21 mouse cellular contexts compared by ENCODE assay signal in the genomic region with DNA sequence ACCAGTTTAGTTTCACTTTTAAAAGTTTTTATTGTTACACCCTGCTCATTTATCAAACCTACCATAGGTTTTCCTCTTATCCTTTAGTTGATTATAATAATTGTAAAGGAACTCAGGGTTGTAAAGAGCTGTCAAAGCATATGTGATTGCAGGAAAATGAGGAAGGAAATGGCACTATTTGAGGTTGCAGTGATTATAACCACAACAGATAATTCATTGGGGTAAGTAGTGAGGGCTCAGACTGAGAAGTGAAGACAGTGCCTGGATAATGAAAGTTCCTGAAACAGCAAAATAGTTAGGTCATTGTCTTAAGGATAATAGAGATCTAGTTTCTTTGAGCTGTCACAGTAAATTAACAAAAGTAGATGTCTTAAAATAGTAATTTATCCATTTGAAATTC.
DNase-seq lines count a peak whose midpoint lies in the region; ATAC-seq and TF ChIP-seq lines count a peak whose summit lies in the region.
"Had no signal": no experiment of that assay in that cellular context is flagged by ENCODE, and none has a peak within 500 bp of the region (broad histone marks: within the 10 kb centered on the region; RNA-seq: fewer than 3 reads in every experiment).

No protein-coding gene starts in this region.

- no peak for TF ChIP-seq CTCF in liver, postnatal 0 days (IDR thresholded peaks at IDR 0.05; ENCODE audit: low read depth)

- no peaks in the 10 kb centered on the region for H3K9me3 ChIP-seq in liver, postnatal 0 days (ENCODE audit: low read length)
- H3K9me3 ChIP-seq in kidney, embryonic 15.5 days (replicated peaks): no peaks in the 10 kb centered on the region
- H3K9me3 ChIP-seq in midbrain, embryonic 13.5 days: no peaks in the 10 kb centered on the region
- H3K9me3 ChIP-seq: embryonic facial prominence, embryonic 10.5 days; embryonic facial prominence, embryonic 12.5 days; forebrain, embryonic 12.5 days had no signal

- H3K4me3 ChIP-seq in liver, postnatal 0 days (ENCODE audit: low read depth, low read length): no peak overlapping the region
- no peak overlapping the region for H3K4me3 ChIP-seq in kidney, embryonic 15.5 days (replicated peaks)
- no peak overlapping the region for H3K4me3 ChIP-seq in midbrain, embryonic 13.5 days (replicated peaks)
- H3K4me3 ChIP-seq: embryonic facial prominence, embryonic 10.5 days; embryonic facial prominence, embryonic 12.5 days; forebrain, embryonic 12.5 days had no signal

- H3K36me3 ChIP-seq in liver, postnatal 0 days (replicated peaks; ENCODE audit: insufficient read depth, low read length): no peaks in the 10 kb centered on the region
- H3K36me3 ChIP-seq in kidney, embryonic 15.5 days: no peaks in the 10 kb centered on the region
- no peaks in the 10 kb centered on the region for H3K36me3 ChIP-seq in midbrain, embryonic 13.5 days
- H3K36me3 ChIP-seq: embryonic facial prominence, embryonic 10.5 days; embryonic facial prominence, embryonic 12.5 days; forebrain, embryonic 12.5 days had no signal

- no peak overlapping the region for H3K4me2 ChIP-seq in liver, postnatal 0 days (ENCODE audit: low read depth, low read length)
- H3K4me2 ChIP-seq in kidney, embryonic 15.5 days: no peak overlapping the region
- H3K4me2 ChIP-seq in midbrain, embryonic 13.5 days (replicated peaks): no peak overlapping the region
- H3K4me2 ChIP-seq: embryonic facial prominence, embryonic 12.5 days; forebrain, embryonic 12.5 days had no signal

- peak; percentile 60 for ATAC-seq in common myeloid progenitor, adult 5-6 weeks (replicated peaks; ENCODE audit: low read depth, poor library complexity, severe bottlenecking)
- ATAC-seq in hematopoietic stem cell, adult 5-6 weeks (replicated peaks in 1 of 2; ENCODE audit: insufficient read depth in 1 of 2, low FRiP score in 2 of 2, low TSS enrichment in 1 of 2, low read depth in 1 of 2, poor library complexity in 2 of 2, severe bottlenecking in 2 of 2): peak; percentile 69 to 87
- no peak for ATAC-seq in liver, postnatal 0 days
- no peak for ATAC-seq in kidney, embryonic 15.5 days (replicated peaks; ENCODE audit: low FRiP score)
- ATAC-seq in midbrain, embryonic 13.5 days: no peak
- ATAC-seq: activated CD4-positive, CD25-positive, alpha-beta regulatory T cell, adult 4 months; forebrain, embryonic 14.5 days; forebrain, embryonic 16.5 days; Patski had no signal

- no peak overlapping the region for H3K27ac ChIP-seq in liver, postnatal 0 days (ENCODE audit: low read depth)
- H3K27ac ChIP-seq in kidney, embryonic 15.5 days: no peak overlapping the region
- no peak overlapping the region for H3K27ac ChIP-seq in midbrain, embryonic 13.5 days
- H3K27ac ChIP-seq: embryonic facial prominence, embryonic 10.5 days; embryonic facial prominence, embryonic 12.5 days; forebrain, embryonic 12.5 days had no signal

- no peaks in the 10 kb centered on the region for H3K27me3 ChIP-seq in liver, postnatal 0 days (ENCODE audit: insufficient read depth, low read length)
- no peaks in the 10 kb centered on the region for H3K27me3 ChIP-seq in kidney, embryonic 15.5 days
- H3K27me3 ChIP-seq in midbrain, embryonic 13.5 days: no peaks in the 10 kb centered on the region
- H3K27me3 ChIP-seq: embryonic facial prominence, embryonic 12.5 days; forebrain, embryonic 12.5 days had no signal

- DNase-seq in 416B (ENCODE audit: low read depth): peak; percentile 25
- no peak for DNase-seq in liver, postnatal 0 days
- DNase-seq: adrenal gland, adult 8-10 months; adrenal gland, postnatal 14 days; adrenal gland, postnatal 36 days; cerebellum, adult 11-12 months; cerebellum, adult 2 months; cerebellum, adult 9-10 months; cerebellum, postnatal 10 days; cerebellum, postnatal 36 days had no signal

- TF ChIP-seq EP300 in liver, postnatal 0 days (IDR thresholded peaks at IDR 0.05; ENCODE audit: low read depth): no peak

- H3K4me1 ChIP-seq in liver, postnatal 0 days (ENCODE audit: insufficient read depth): no peaks in the 10 kb centered on the region
- no peaks in the 10 kb centered on the region for H3K4me1 ChIP-seq in kidney, embryonic 15.5 days
- H3K4me1 ChIP-seq in midbrain, embryonic 13.5 days (replicated peaks): no peaks in the 10 kb centered on the region
- H3K4me1 ChIP-seq: embryonic facial prominence, embryonic 10.5 days; embryonic facial prominence, embryonic 12.5 days; forebrain, embryonic 12.5 days had no signal

- H3K9ac ChIP-seq in liver, postnatal 0 days (replicated peaks): no peak overlapping the region
- H3K9ac ChIP-seq in kidney, embryonic 15.5 days: no peak overlapping the region
- H3K9ac ChIP-seq in midbrain, embryonic 13.5 days (replicated peaks): no peak overlapping the region
- H3K9ac ChIP-seq: embryonic facial prominence, embryonic 12.5 days; forebrain, embryonic 12.5 days had no signal

Comparison
In these comparisons a context has a peak if more than half of its experiments do, and no peak if none do; other contexts are left out.
1. ATAC-seq: peak in common myeloid progenitor, adult 5-6 weeks (single experiment) and hematopoietic stem cell, adult 5-6 weeks (2 of 2); none in liver, postnatal 0 days (single experiment), kidney, embryonic 15.5 days (single experiment) and midbrain, embryonic 13.5 days (single experiment).